8 mouse cellular contexts compared by ENCODE assay signal in genomic region chr5:146676470-146677150, GRCm38 (mm10).
DNase-seq lines count a peak whose midpoint lies in the region; ATAC-seq and TF ChIP-seq lines count a peak whose summit lies in the region.

No protein-coding gene starts in this region.

- ATAC-seq in liver, embryonic 14.5 days (ENCODE audit: insufficient read depth), result no peak
- no peak for ATAC-seq in hindbrain, embryonic 12.5 days (ENCODE audit: low FRiP score)
- ATAC-seq in midbrain, embryonic 16.5 days, result no peak

- no peak for TF ChIP-seq EP300 in liver, embryonic 14.5 days (IDR thresholded peaks at IDR 0.05; ENCODE audit: low read depth)

- no peak overlapping the region for H3K4me2 ChIP-seq in liver, embryonic 14.5 days (ENCODE audit: low read depth)
- H3K4me2 ChIP-seq in hindbrain, embryonic 12.5 days (replicated peaks), result no peak overlapping the region
- H3K4me2 ChIP-seq in midbrain, embryonic 16.5 days (ENCODE audit: low read length), result no peak overlapping the region

- no peak for TF ChIP-seq CTCF in liver, embryonic 14.5 days (IDR thresholded peaks at IDR 0.05; ENCODE audit: low read depth)

- intact Hi-C loops in heart, postnatal 25 days (cut with DNase I), result loop anchor here (10.0 kb wide), 2 partner anchors 548 to 638 kb away; no protein-coding TSS in a partner anchor

- H3K27me3 ChIP-seq in liver, embryonic 14.5 days (ENCODE audit: control insufficient read depth, insufficient read depth, low read length), result no peaks in the 10 kb centered on the region
- peaks cover 12% of the 10 kb centered on the region; the same call in 1 of the 2 replicates for H3K27me3 ChIP-seq in hindbrain, embryonic 12.5 days
- H3K27me3 ChIP-seq in midbrain, embryonic 16.5 days (ENCODE audit: control insufficient read depth, insufficient read depth, low read depth, low read length), result peaks cover 9% of the 10 kb centered on the region

- H3K9me3 ChIP-seq in liver, embryonic 14.5 days (ENCODE audit: control insufficient read depth, low read length), result no peaks in the 10 kb centered on the region
- no peaks in the 10 kb centered on the region for H3K9me3 ChIP-seq in hindbrain, embryonic 12.5 days (replicated peaks)
- H3K9me3 ChIP-seq in midbrain, embryonic 16.5 days (replicated peaks; ENCODE audit: control insufficient read depth, low read length, poor library complexity, severe bottlenecking), result no peaks in the 10 kb centered on the region

- no peak overlapping the region for H3K4me3 ChIP-seq in liver, embryonic 14.5 days (ENCODE audit: insufficient read depth in 1 of 2, low read depth in 2 of 2, low read length in 2 of 2)
- H3K4me3 ChIP-seq in hindbrain, embryonic 12.5 days, result no peak overlapping the region
- H3K4me3 ChIP-seq in midbrain, embryonic 16.5 days (ENCODE audit: low read depth, low read length), result no peak overlapping the region

- H3K27ac ChIP-seq in liver, embryonic 14.5 days, result peak overlapping the region; percentile 33; the same call in 1 of the 2 replicates
- H3K27ac ChIP-seq in hindbrain, embryonic 12.5 days, result no peak overlapping the region
- no peak overlapping the region for H3K27ac ChIP-seq in midbrain, embryonic 16.5 days (ENCODE audit: low read length)

- DNase-seq in 416B (ENCODE audit: low read depth), result peak; percentile 92
- DNase-seq in R1 (ENCODE audit: low read depth, low spot score), result peak; percentile 34
- DNase-seq in heart, postnatal 25 days (ENCODE audit: low spot score), result peak; percentile 62
- DNase-seq in liver, embryonic 14.5 days (ENCODE audit: low read depth in 3 of 3, low spot score in 3 of 3), result peak in 1 of 3 experiments; percentile 44
- DNase-seq in spleen, postnatal 36 days (ENCODE audit: low spot score in 2 of 2), result peak; percentile 78 to 85
- DNase-seq in right cerebral cortex, adult 2 months (ENCODE audit: low spot score in 2 of 2), result no peak

- H3K36me3 ChIP-seq in liver, embryonic 14.5 days (replicated peaks; ENCODE audit: control insufficient read depth, insufficient read depth, low read depth), result no peaks in the 10 kb centered on the region
- no peaks in the 10 kb centered on the region for H3K36me3 ChIP-seq in hindbrain, embryonic 12.5 days
- H3K36me3 ChIP-seq in midbrain, embryonic 16.5 days (ENCODE audit: control insufficient read depth, insufficient read depth, low read length), result no peaks in the 10 kb centered on the region

- no peak overlapping the region for H3K9ac ChIP-seq in liver, embryonic 14.5 days (replicated peaks)
- no peak overlapping the region for H3K9ac ChIP-seq in hindbrain, embryonic 12.5 days
- H3K9ac ChIP-seq in midbrain, embryonic 16.5 days (ENCODE audit: low read depth, low read length), result no peak overlapping the region

- WGBS in liver, embryonic 14.5 days (ENCODE audit: insufficient replicate concordance), result 64% methylated on average over 12 of the region's 12 CpGs
- WGBS in hindbrain, embryonic 12.5 days, result 72% methylated on average over 12 of the region's 12 CpGs
- 79% methylated on average over 12 of the region's 12 CpGs for WGBS in midbrain, embryonic 16.5 days

- H3K4me1 ChIP-seq in liver, embryonic 14.5 days (replicated peaks; ENCODE audit: control insufficient read depth in 2 of 2, insufficient read depth in 2 of 2, low read length in 1 of 2), result peaks cover 35 to 42% of the 10 kb centered on the region in 2 experiments
- peaks cover 5% of the 10 kb centered on the region; the same call in 1 of the 2 replicates for H3K4me1 ChIP-seq in hindbrain, embryonic 12.5 days
- no peaks in the 10 kb centered on the region; the same call in 1 of the 2 replicates for H3K4me1 ChIP-seq in midbrain, embryonic 16.5 days (ENCODE audit: control insufficient read depth, insufficient read depth, low read length)

Comparison
In these comparisons a context has a peak if more than half of its experiments do, and no peak if none do; other contexts are left out.
1. DNase-seq: peak in 416B (single experiment), R1 (single experiment), heart, postnatal 25 days (single experiment) and spleen, postnatal 36 days (2 of 2); none in right cerebral cortex, adult 2 months (0 of 2).